Mouse (Mus musculus) Patski (cell line): ENCODE results near the gene Nfe2l1. TPM values are rescaled to one million over a fixed set of nuclear protein-coding genes. Genes with fewer than 3 reads are reported as not detected.

Experiments
- ATAC-seq: fragments of 100-300 bp; one replicate; pipeline ENCODE4 v1.8.0; 2021
- CTCF ChIA-PET: fragments of 350-600 bp; sonication (Branson Sonifier 250); formaldehyde crosslinking; loops from one replicate; lab custom pipeline; 2022; ENCODE audit warnings: inconsistent platforms; lab: Charles Lee
- POLR2A ChIA-PET: fragments of 350-600 bp; sonication (Branson Sonifier 250); formaldehyde crosslinking; loops from one replicate; lab custom pipeline; 2022; ENCODE audit warnings: antibody characterized with exemption, inconsistent platforms; lab: Charles Lee
- DNase-seq: peaks from one replicate; pipeline ENCODE4 v3.0.0-alpha.2; 2011; ENCODE audit warnings: low read depth, low spot score
- H3K27me3 ChIP-seq: fragments of 371-371 bp; one replicate; pipeline ENCODE4 v1.5.1; 2021
- CTCF ChIP-seq: fragments of 100-300 bp; IDR thresholded peaks from one replicate; pipeline ENCODE4 v1.5.1; 2021
- in situ Hi-C: fragments of 300-500 bp; cut with MboI; formaldehyde crosslinking; loops from 3 replicates; pipeline ENCODE4 v1.11.1; 2018; ENCODE audit warnings: low pct_unique_long_range_greater_than_20kb, mixed read lengths
- polyA plus RNA-seq: library from polyadenylated mRNA; unstranded; gene quantifications from one replicate; pipeline ENCODE4 v1.2.3, GENCODE M21; 2021

The Nfe2l1 gene
- polyA plus RNA-seq, 1 experiment from 2014 or later, result 362 TPM

- in situ Hi-C loops, result no loop called here
- POLR2A ChIA-PET, result interaction anchor here (1.5 kb wide), 1 partner anchor 16 kb away, joined by 3 read pairs; no protein-coding TSS in a partner anchor
- H3K27me3 ChIP-seq, result no peaks in the 10 kb centered on the region
- ATAC-seq (no peak), DNase-seq (no peak)
- TF ChIP-seq CTCF, result no peak
- CTCF ChIA-PET, result interaction anchor here (0.6 to 0.7 kb wide), 2 partner anchors 11 kb away, joined by 4 to 5 read pairs; no protein-coding TSS in a partner anchor
Measured at GRCm38 (mm10) chr11:96831516-96831915, 1.7 kb upstream of the Nfe2l1 start.

GRCm38 (mm10) chr11:96830539-96831216 is 910 bp upstream of the Nfe2l1 start:
- no peak for ATAC-seq
- in situ Hi-C loops, result no loop called here
- no peaks in the 10 kb centered on the region for H3K27me3 ChIP-seq
- TF ChIP-seq CTCF, result no peak
- DNase-seq, result no peak
- CTCF ChIA-PET, result interaction anchor here (0.6 to 1.6 kb wide), 6 partner anchors 10 to 53 kb away, joined by 3 to 5 read pairs (median 4); partner anchors contain the start of gene Snx11
- POLR2A ChIA-PET, result interaction anchor here (1.0 to 1.5 kb wide), 2 partner anchors 9 to 17 kb away, joined by 3 to 4 read pairs; no protein-coding TSS in a partner anchor

- ATAC-seq (peak; percentile 45), DNase-seq (no peak)
- H3K27me3 ChIP-seq, result no peaks in the 10 kb centered on the region
- CTCF ChIA-PET, result interaction anchor here (1.3 to 1.6 kb wide), 3 partner anchors 13 to 33 kb away, joined by 3 to 5 read pairs (median 4); no protein-coding TSS in a partner anchor
- no peak for TF ChIP-seq CTCF
- in situ Hi-C loops, result no loop called here
- POLR2A ChIA-PET, result interaction anchor here (0.9 to 1.4 kb wide), 3 partner anchors 20 to 86 kb away, joined by 3 read pairs; no protein-coding TSS in a partner anchor
Measured at GRCm38 (mm10) chr11:96829403-96829812, 360 bp downstream of the Nfe2l1 start.

GRCm38 (mm10) chr11:96828881-96829280 is 887 bp downstream of the Nfe2l1 start:
- TF ChIP-seq CTCF, result no peak
- ATAC-seq, result no peak
- in situ Hi-C loops, result no loop called here
- H3K27me3 ChIP-seq, result no peaks in the 10 kb centered on the region
- no peak for DNase-seq
- ChIA-PET POLR2A (interaction anchor here (0.9 to 1.4 kb wide), 3 partner anchors 19 to 86 kb away, joined by 3 read pairs; no protein-coding TSS in a partner anchor), CTCF (interaction anchor here (1.3 kb wide), 1 partner anchor 13 kb away, joined by 3 read pairs; no protein-coding TSS in a partner anchor)

GRCm38 (mm10) chr11:96827917-96828316 is 1.9 kb downstream of the Nfe2l1 start:
- in situ Hi-C loops, result no loop called here
- no peak for DNase-seq

GRCm38 (mm10) chr11:96827062-96827581 is 2.6 kb downstream of the Nfe2l1 start:
- H3K27me3 ChIP-seq, result no peaks in the 10 kb centered on the region
- TF ChIP-seq CTCF, result no peak
- ChIA-PET POLR2A (no interaction called here), CTCF (interaction anchor here (1.1 to 1.2 kb wide), 3 partner anchors 10 to 30 kb away, joined by 3 to 4 read pairs (median 3); no protein-coding TSS in a partner anchor)
- DNase-seq (no peak), ATAC-seq (no peak)
- in situ Hi-C loops, result no loop called here

More at GRCm38 (mm10) chr11:96827917-96828316, 1.9 kb downstream of the Nfe2l1 start:
- ChIA-PET POLR2A (interaction anchor here (0.5 kb wide), 1 partner anchor 574 kb away, joined by 3 read pairs; no protein-coding TSS in a partner anchor), CTCF (interaction anchor here (1.1 to 1.2 kb wide), 2 partner anchors 9 to 118 kb away, joined by 3 to 4 read pairs; no protein-coding TSS in a partner anchor)
- TF ChIP-seq CTCF, result no peak
- H3K27me3 ChIP-seq, result no peaks in the 10 kb centered on the region
- no peak for ATAC-seq

GRCm38 (mm10) chr11:96826481-96826880 is 3.3 kb downstream of the Nfe2l1 start:
- ChIA-PET POLR2A (interaction anchor here (1.2 kb wide), 1 partner anchor 9 kb away, joined by 4 read pairs; no protein-coding TSS in a partner anchor), CTCF (interaction anchor here (1.1 kb wide), 2 partner anchors 25 to 29 kb away, joined by 3 read pairs; no protein-coding TSS in a partner anchor)

GRCm38 (mm10) chr11:96824783-96825495 is 4.8 kb downstream of the Nfe2l1 start:
- no peak for DNase-seq
- CTCF ChIA-PET, result interaction anchor here (1.0 to 1.6 kb wide), 2 partner anchors 12 to 16 kb away, joined by 3 read pairs; no protein-coding TSS in a partner anchor

More at GRCm38 (mm10) chr11:96826481-96826880, 3.3 kb downstream of the Nfe2l1 start:
- in situ Hi-C loops, result no loop called here
- TF ChIP-seq CTCF, result no peak
- no peaks in the 10 kb centered on the region for H3K27me3 ChIP-seq
- no peak for DNase-seq
- ATAC-seq, result no peak

GRCm38 (mm10) chr11:96823880-96824782 is 5.6 kb downstream of the Nfe2l1 start:
- CTCF ChIA-PET, result interaction anchor here (0.7 to 1.6 kb wide), 2 partner anchors 13 to 37 kb away, joined by 3 read pairs; no protein-coding TSS in a partner anchor
- TF ChIP-seq CTCF, result no peak
- ATAC-seq, result peak; percentile 77
- DNase-seq, result peak; percentile 83
- H3K27me3 ChIP-seq, result no peaks in the 10 kb centered on the region
- POLR2A ChIA-PET, result interaction anchor here (0.7 to 1.4 kb wide), 5 partner anchors 10 to 36 kb away, joined by 3 to 4 read pairs (median 3); no protein-coding TSS in a partner anchor
- in situ Hi-C loops, result no loop called here

More at GRCm38 (mm10) chr11:96824783-96825495, 4.8 kb downstream of the Nfe2l1 start:
- POLR2A ChIA-PET, result interaction anchor here (0.7 to 1.4 kb wide), 3 partner anchors 10 to 35 kb away, joined by 3 to 4 read pairs (median 3); no protein-coding TSS in a partner anchor
- no peak for TF ChIP-seq CTCF
- in situ Hi-C loops, result no loop called here
- ATAC-seq, result no peak
- no peaks in the 10 kb centered on the region for H3K27me3 ChIP-seq
